Mouse (Mus musculus): ENCODE measurements around the gene Atp6v1a. TPM values are rescaled to one million over a fixed set of nuclear protein-coding genes. Genes with fewer than 3 reads are reported as not detected.

Gene Atp6v1a
- polyA plus RNA-seq (2015; fragmentation: Nextera tagmentation; extraction: Ambion mirVana), result 58.9 and 65.1 TPM in 2 replicates

- H3K4me2 ChIP-seq, result peak within 1 kb of the TSS; percentile 84
- H3K27ac ChIP-seq, result peak within 1 kb of the TSS; percentile 99
- peak within 1 kb of the TSS; percentile 97 for H3K4me3 ChIP-seq
- peaks cover 14% of the 10 kb centered on the region for H3K4me1 ChIP-seq
- no peaks in the 10 kb centered on the region for H3K9me3 ChIP-seq
- no peaks in the 10 kb centered on the region for H3K36me3 ChIP-seq
- WGBS, result under 1% methylated on average over 59 of the region's 71 CpGs
- peak; percentile 89 for ATAC-seq (ENCODE audit: insufficient number of reproducible peaks, low FRiP score, low TSS enrichment, low read depth)
- peak within 1 kb of the TSS; percentile 95 for H3K9ac ChIP-seq
- H3K27me3 ChIP-seq, result no peaks in the 10 kb centered on the region
These were observed at the start of gene Atp6v1a, which contains the start of gene Naa50 for GRCm38 (mm10) chr16:44139536-44140185. Atp6v1a (minus strand) TSS chr16:44139705. Naa50 (plus strand) TSS chr16:44139830.

GRCm38 (mm10) chr16:44188766-44189165, 49.3 kb upstream of the Atp6v1a start:
- H3K4me1 ChIP-seq, result peaks cover 8% of the 10 kb centered on the region
- no peak overlapping the region for H3K9ac ChIP-seq
- H3K4me2 ChIP-seq, result no peak overlapping the region
- no peak for ATAC-seq (ENCODE audit: insufficient number of reproducible peaks, low FRiP score, low TSS enrichment, low read depth)
- WGBS, result 89% methylated on average over 3 of the region's 3 CpGs
- H3K27ac ChIP-seq, result no peak overlapping the region
- no peak overlapping the region for H3K4me3 ChIP-seq
- no peaks in the 10 kb centered on the region for H3K27me3 ChIP-seq
- H3K36me3 ChIP-seq, result peaks cover 3% of the 10 kb centered on the region
- H3K9me3 ChIP-seq, result no peaks in the 10 kb centered on the region

- peaks cover 3% of the 10 kb centered on the region for H3K36me3 ChIP-seq
- no peak overlapping the region for H3K27ac ChIP-seq
- no peak overlapping the region for H3K4me3 ChIP-seq
- H3K9me3 ChIP-seq, result no peaks in the 10 kb centered on the region
- peaks cover 8% of the 10 kb centered on the region for H3K4me1 ChIP-seq
- H3K4me2 ChIP-seq, result no peak overlapping the region
- no peak overlapping the region for H3K9ac ChIP-seq
- no peaks in the 10 kb centered on the region for H3K27me3 ChIP-seq
- no peak for ATAC-seq (ENCODE audit: insufficient number of reproducible peaks, low FRiP score, low TSS enrichment, low read depth)
- 93% methylated on average over 4 of the region's 4 CpGs for WGBS
These were observed 47.7 kb upstream of the Atp6v1a start for GRCm38 (mm10) chr16:44187172-44187571.

GRCm38 (mm10) chr16:44184769-44185168, 45.3 kb upstream of the Atp6v1a start:
- Histone ChIP-seq H3K36me3 (peaks cover 9% of the 10 kb centered on the region), H3K4me2 (no peak overlapping the region), H3K9me3 (no peaks in the 10 kb centered on the region), H3K4me3 (no peak overlapping the region), H3K4me1 (peaks cover 6% of the 10 kb centered on the region; the same call in 1 of the 2 replicates), H3K27me3 (no peaks in the 10 kb centered on the region), H3K9ac (no peak overlapping the region), H3K27ac (no peak overlapping the region)
- 35% methylated on average over 3 of the region's 3 CpGs for WGBS
- no peak for ATAC-seq (ENCODE audit: insufficient number of reproducible peaks, low FRiP score, low TSS enrichment, low read depth)

- Histone ChIP-seq H3K27ac (no peak overlapping the region), H3K4me1 (peaks cover 8% of the 10 kb centered on the region; the same call in 1 of the 2 replicates), H3K4me2 (no peak overlapping the region), H3K27me3 (no peaks in the 10 kb centered on the region), H3K9me3 (no peaks in the 10 kb centered on the region), H3K4me3 (no peak overlapping the region), H3K36me3 (peaks cover 8% of the 10 kb centered on the region; the same call in 1 of the 2 replicates), H3K9ac (no peak overlapping the region)
- ATAC-seq (ENCODE audit: insufficient number of reproducible peaks, low FRiP score, low TSS enrichment, low read depth), result no peak
- 83% methylated on average over 1 of the region's 1 CpGs for WGBS
These were observed 43.1 kb upstream of the Atp6v1a start for GRCm38 (mm10) chr16:44182597-44182996.

GRCm38 (mm10) chr16:44178555-44178954, 39.0 kb upstream of the Atp6v1a start:
- Histone ChIP-seq H3K27ac (no peak overlapping the region), H3K4me3 (no peak overlapping the region), H3K27me3 (no peaks in the 10 kb centered on the region), H3K36me3 (peaks cover 8% of the 10 kb centered on the region; the same call in 1 of the 2 replicates), H3K9me3 (no peaks in the 10 kb centered on the region), H3K9ac (no peak overlapping the region), H3K4me1 (peaks cover 14% of the 10 kb centered on the region), H3K4me2 (no peak overlapping the region)
- 46% methylated on average over 1 of the region's 1 CpGs for WGBS
- ATAC-seq (ENCODE audit: insufficient number of reproducible peaks, low FRiP score, low TSS enrichment, low read depth), result no peak

GRCm38 (mm10) chr16:44176511-44176910, 37.0 kb upstream of the Atp6v1a start:
- Histone ChIP-seq H3K27me3 (no peaks in the 10 kb centered on the region), H3K4me2 (no peak overlapping the region), H3K36me3 (peaks cover 4% of the 10 kb centered on the region; the same call in 1 of the 2 replicates), H3K27ac (no peak overlapping the region), H3K4me3 (no peak overlapping the region), H3K9me3 (no peaks in the 10 kb centered on the region), H3K4me1 (peaks cover 19% of the 10 kb centered on the region), H3K9ac (no peak overlapping the region)
- ATAC-seq (ENCODE audit: insufficient number of reproducible peaks, low FRiP score, low TSS enrichment, low read depth), result no peak
- WGBS, result 97% methylated on average over 2 of the region's 2 CpGs

GRCm38 (mm10) chr16:44175001-44175400, 35.5 kb upstream of the Atp6v1a start:
- H3K9ac ChIP-seq, result no peak overlapping the region
- WGBS, result 53% methylated on average over 1 of the region's 1 CpGs
- no peak overlapping the region for H3K27ac ChIP-seq
- H3K4me1 ChIP-seq, result peaks cover 19% of the 10 kb centered on the region
- H3K4me3 ChIP-seq, result no peak overlapping the region
- no peak overlapping the region for H3K4me2 ChIP-seq
- H3K36me3 ChIP-seq, result peaks cover 3% of the 10 kb centered on the region; the same call in 1 of the 2 replicates
- no peaks in the 10 kb centered on the region for H3K27me3 ChIP-seq
- ATAC-seq (ENCODE audit: insufficient number of reproducible peaks, low FRiP score, low TSS enrichment, low read depth), result no peak
- H3K9me3 ChIP-seq, result no peaks in the 10 kb centered on the region

GRCm38 (mm10) chr16:44173966-44174530, 34.5 kb upstream of the Atp6v1a start:
- peaks cover 19% of the 10 kb centered on the region for H3K4me1 ChIP-seq
- peak overlapping the region; percentile 82 for H3K4me2 ChIP-seq
- no peak for ATAC-seq (ENCODE audit: insufficient number of reproducible peaks, low FRiP score, low TSS enrichment, low read depth)
- H3K9ac ChIP-seq, result peak overlapping the region; percentile 97
- H3K36me3 ChIP-seq, result peaks cover under 1% of the 10 kb centered on the region; the same call in 1 of the 2 replicates
- H3K27ac ChIP-seq, result peak overlapping the region; percentile 94
- no peaks in the 10 kb centered on the region for H3K27me3 ChIP-seq
- H3K4me3 ChIP-seq, result peak overlapping the region; percentile 91
- H3K9me3 ChIP-seq, result no peaks in the 10 kb centered on the region
- WGBS, result 14% methylated on average over 7 of the region's 7 CpGs

- Histone ChIP-seq H3K9me3 (no peaks in the 10 kb centered on the region), H3K4me2 (peak within 1 kb of the TSS; percentile 82), H3K36me3 (no peaks in the 10 kb centered on the region), H3K4me1 (peaks cover 17% of the 10 kb centered on the region), H3K27ac (peak within 1 kb of the TSS; percentile 94), H3K9ac (peak within 1 kb of the TSS; percentile 97), H3K27me3 (no peaks in the 10 kb centered on the region), H3K4me3 (peak within 1 kb of the TSS; percentile 91)
- under 1% methylated on average over 53 of the region's 77 CpGs for WGBS
- peak; percentile 65 for ATAC-seq (ENCODE audit: insufficient number of reproducible peaks, low FRiP score, low TSS enrichment, low read depth)
These were observed 33.8 kb upstream of the Atp6v1a start, which contains the start of gene Usf3 for GRCm38 (mm10) chr16:44173155-44173941. Usf3 (plus strand) TSS chr16:44173246.

- 0% methylated on average over 26 of the region's 26 CpGs for WGBS
- peak overlapping the region; percentile 94 for H3K27ac ChIP-seq
- peak overlapping the region; percentile 34 for H3K9ac ChIP-seq
- peaks cover 17% of the 10 kb centered on the region for H3K4me1 ChIP-seq
- no peaks in the 10 kb centered on the region for H3K9me3 ChIP-seq
- H3K27me3 ChIP-seq, result no peaks in the 10 kb centered on the region
- peak overlapping the region; percentile 91 for H3K4me3 ChIP-seq
- ATAC-seq (ENCODE audit: insufficient number of reproducible peaks, low FRiP score, low TSS enrichment, low read depth), result peak; percentile 99
- H3K4me2 ChIP-seq, result peak overlapping the region; percentile 82
- H3K36me3 ChIP-seq, result no peaks in the 10 kb centered on the region
These were observed 33.0 kb upstream of the Atp6v1a start for GRCm38 (mm10) chr16:44172297-44173154.
